Mouse (Mus musculus) intestine, postnatal 0 days (tissue): ENCODE results near the gene Prickle2. TPM values are rescaled to one million over a fixed set of nuclear protein-coding genes. Genes with fewer than 3 reads are reported as not detected.

Source experiments
- ATAC-seq: fragments of 200-750 bp; cut with Nextera tagmentation; 2 replicates; pipeline ENCODE4 v1.8.0; 2017; ENCODE audit warnings: mild to moderate bottlenecking, moderate TSS enrichment, moderate library complexity
- H3K27ac ChIP-seq: fragments of 300-500 bp; sonication (generic); 2 replicates; pipeline ENCODE4 v1.5.1; 2014; ENCODE audit warnings: mild to moderate bottlenecking, low read depth, low read length, moderate library complexity
- H3K27me3 ChIP-seq: fragments of 300-500 bp; sonication (generic); replicated peaks from 2 replicates; pipeline ENCODE4 v1.6.1; 2014; ENCODE audit warnings: low read length, mixed read lengths; ENCODE audit not compliant: control insufficient read depth, insufficient read depth
- H3K36me3 ChIP-seq: fragments of 300-500 bp; sonication (generic); 2 replicates; pipeline ENCODE4 v1.6.1; 2014; ENCODE audit warnings: mild to moderate bottlenecking, moderate library complexity; ENCODE audit not compliant: control insufficient read depth, insufficient read depth
- H3K4me1 ChIP-seq: fragments of 300-500 bp; sonication (generic); replicated peaks from 2 replicates; pipeline ENCODE4 v1.6.1; 2014; ENCODE audit warnings: antibody characterized with exemption, low read length, mixed read lengths; ENCODE audit not compliant: control insufficient read depth, insufficient read depth
- H3K4me2 ChIP-seq: fragments of 300-500 bp; sonication (generic); replicated peaks from 2 replicates; pipeline ENCODE4 v1.6.1; 2014; ENCODE audit warnings: low read depth, mild to moderate bottlenecking, moderate library complexity
- H3K4me3 ChIP-seq: fragments of 300-500 bp; sonication (generic); 2 replicates; pipeline ENCODE4 v1.5.1; 2014; ENCODE audit warnings: low read depth, low read length
- H3K9ac ChIP-seq: fragments of 300-500 bp; sonication (generic); 2 replicates; pipeline ENCODE4 v1.6.1; 2014; ENCODE audit warnings: mild to moderate bottlenecking, low read depth, low read length
- H3K9me3 ChIP-seq: fragments of 300-500 bp; sonication (generic); 2 replicates; pipeline ENCODE4 v1.6.1; 2016; ENCODE audit warnings: mixed run types; ENCODE audit not compliant: control insufficient read depth
- CTCF ChIP-seq: sonication (generic); IDR thresholded peaks from 2 replicates; pipeline ENCODE4 v1.5.1; 2016; ENCODE audit warnings: low read depth, mild to moderate bottlenecking, control low read depth, antibody characterized with exemption, moderate library complexity
- WGBS: fragments of 180-500 bp; shearing (Covaris S2); extraction: QIAGEN DNeasy Blood & Tissue Kit; methylation state at CpG from one replicate; pipeline ENCODE4 v1.1.7; 2014; 5-methylcytosine and 5-hydroxymethylcytosine counted together
- polyA plus RNA-seq: library from polyadenylated mRNA; unstranded; fragments of >200 nt; fragmentation: Nextera tagmentation; extraction: Ambion mirVana; gene quantifications from 2 replicates; pipeline ENCODE4 v1.2.1, GENCODE M21; 2015

Gene Prickle2
- polyA plus RNA-seq, 1 experiment from 2014 or later, result 1.7 TPM

- Histone ChIP-seq H3K27ac (no peak overlapping the region), H3K4me2 (no peak overlapping the region), H3K4me3 (no peak overlapping the region), H3K4me1 (no peaks in the 10 kb centered on the region), H3K27me3 (no peaks in the 10 kb centered on the region), H3K9ac (no peak overlapping the region), H3K9me3 (no peaks in the 10 kb centered on the region), H3K36me3 (no peaks in the 10 kb centered on the region)
- 89% methylated on average over 2 of the region's 2 CpGs for WGBS
- ATAC-seq, result no peak
- no peak for TF ChIP-seq CTCF
Measured at GRCm38 (mm10) chr6:92525646-92526045, 180.3 kb downstream of the Prickle2 start.

GRCm38 (mm10) chr6:92521526-92522075 is 184.4 kb downstream of the Prickle2 start:
- H3K4me3 ChIP-seq, result no peak overlapping the region
- H3K27ac ChIP-seq, result no peak overlapping the region
- H3K9ac ChIP-seq, result no peak overlapping the region
- H3K9me3 ChIP-seq, result no peaks in the 10 kb centered on the region
- no peak for ATAC-seq
- H3K4me1 ChIP-seq, result no peaks in the 10 kb centered on the region
- no peak overlapping the region for H3K4me2 ChIP-seq
- no peaks in the 10 kb centered on the region for H3K36me3 ChIP-seq
- H3K27me3 ChIP-seq, result no peaks in the 10 kb centered on the region
- WGBS, result 71% methylated on average over 7 of the region's 7 CpGs
- TF ChIP-seq CTCF, result no peak

GRCm38 (mm10) chr6:92520088-92520875 is 185.7 kb downstream of the Prickle2 start:
- no peak overlapping the region for H3K9ac ChIP-seq
- no peak overlapping the region for H3K27ac ChIP-seq
- H3K27me3 ChIP-seq, result no peaks in the 10 kb centered on the region
- no peaks in the 10 kb centered on the region for H3K4me1 ChIP-seq
- no peak overlapping the region for H3K4me2 ChIP-seq
- ATAC-seq, result no peak
- 69% methylated on average over 5 of the region's 5 CpGs for WGBS
- no peak for TF ChIP-seq CTCF
- H3K9me3 ChIP-seq, result no peaks in the 10 kb centered on the region
- no peak overlapping the region for H3K4me3 ChIP-seq
- H3K36me3 ChIP-seq, result no peaks in the 10 kb centered on the region

GRCm38 (mm10) chr6:92518438-92518968 is 187.5 kb downstream of the Prickle2 start:
- Histone ChIP-seq H3K4me1 (no peaks in the 10 kb centered on the region), H3K36me3 (no peaks in the 10 kb centered on the region), H3K9ac (no peak overlapping the region), H3K4me2 (no peak overlapping the region), H3K9me3 (no peaks in the 10 kb centered on the region), H3K27me3 (no peaks in the 10 kb centered on the region), H3K27ac (no peak overlapping the region), H3K4me3 (no peak overlapping the region)
- no peak for TF ChIP-seq CTCF
- no peak for ATAC-seq
- WGBS, result 66% methylated on average over 6 of the region's 6 CpGs

GRCm38 (mm10) chr6:92517002-92517401 is 189.0 kb downstream of the Prickle2 start:
- Histone ChIP-seq H3K27me3 (no peaks in the 10 kb centered on the region), H3K9me3 (no peaks in the 10 kb centered on the region), H3K36me3 (no peaks in the 10 kb centered on the region), H3K9ac (no peak overlapping the region), H3K4me2 (no peak overlapping the region), H3K4me1 (no peaks in the 10 kb centered on the region), H3K4me3 (no peak overlapping the region), H3K27ac (no peak overlapping the region)
- ATAC-seq, result no peak
- TF ChIP-seq CTCF, result no peak
- WGBS, result 26% methylated on average over 2 of the region's 2 CpGs

GRCm38 (mm10) chr6:92512001-92512400 is 194.0 kb downstream of the Prickle2 start:
- Histone ChIP-seq H3K27me3 (no peaks in the 10 kb centered on the region), H3K4me1 (no peaks in the 10 kb centered on the region), H3K36me3 (no peaks in the 10 kb centered on the region), H3K4me3 (no peak overlapping the region), H3K4me2 (no peak overlapping the region), H3K27ac (no peak overlapping the region), H3K9me3 (no peaks in the 10 kb centered on the region), H3K9ac (no peak overlapping the region)
- 86% methylated on average over 1 of the region's 1 CpGs for WGBS
- no peak for TF ChIP-seq CTCF
- no peak for ATAC-seq
